Mouse (Mus musculus): Measurements from ENCODE around the gene Nmnat3.

Gene Nmnat3

GRCm38 (mm10) chr9:98420666-98421065, 133.4 kb downstream of the Nmnat3 start:
- in situ Hi-C loops (cut with MboI): no loop called here

- in situ Hi-C loops (cut with MboI): no loop called here
Measured at GRCm38 (mm10) chr9:98421903-98422302, 134.7 kb downstream of the Nmnat3 start.

- in situ Hi-C loops (cut with MboI): no loop called here
Measured at GRCm38 (mm10) chr9:98422656-98423055, 135.4 kb downstream of the Nmnat3 start, which contains the start of gene Rbp1. Gene Rbp1 (plus strand): TSS chr9:98422961.

GRCm38 (mm10) chr9:98423691-98424090, 136.5 kb downstream of the Nmnat3 start:
- in situ Hi-C loops (cut with MboI): no loop called here

GRCm38 (mm10) chr9:98424291-98424690, 137.1 kb downstream of the Nmnat3 start:
- in situ Hi-C loops (cut with MboI): no loop called here

GRCm38 (mm10) chr9:98424725-98425210, 137.5 kb downstream of the Nmnat3 start:
- in situ Hi-C loops (cut with MboI): no loop called here

- in situ Hi-C loops (cut with MboI): no loop called here
Measured at GRCm38 (mm10) chr9:98425351-98425880, 138.2 kb downstream of the Nmnat3 start.

GRCm38 (mm10) chr9:98427906-98428517, 140.8 kb downstream of the Nmnat3 start:
- in situ Hi-C loops (cut with MboI): no loop called here

GRCm38 (mm10) chr9:98428783-98429182, 141.5 kb downstream of the Nmnat3 start:
- in situ Hi-C loops (cut with MboI): no loop called here

- in situ Hi-C loops (cut with MboI): no loop called here
Measured at GRCm38 (mm10) chr9:98429806-98430205, 142.6 kb downstream of the Nmnat3 start.

GRCm38 (mm10) chr9:98430528-98430927, 143.3 kb downstream of the Nmnat3 start:
- in situ Hi-C loops (cut with MboI): no loop called here

GRCm38 (mm10) chr9:98433021-98433420, 145.8 kb downstream of the Nmnat3 start:
- in situ Hi-C loops (cut with MboI): no loop called here

- in situ Hi-C loops (cut with MboI): no loop called here
Measured at GRCm38 (mm10) chr9:98433956-98434588, 146.8 kb downstream of the Nmnat3 start.

- in situ Hi-C loops (cut with MboI): no loop called here
Measured at GRCm38 (mm10) chr9:98437819-98438218, 150.6 kb downstream of the Nmnat3 start.

- in situ Hi-C loops (cut with MboI): no loop called here
Measured at GRCm38 (mm10) chr9:98439091-98439490, 151.9 kb downstream of the Nmnat3 start.

GRCm38 (mm10) chr9:98442638-98443037, 155.4 kb downstream of the Nmnat3 start:
- in situ Hi-C loops (cut with MboI): no loop called here

- in situ Hi-C loops (cut with MboI): no loop called here
Measured at GRCm38 (mm10) chr9:98445359-98446149, 158.3 kb downstream of the Nmnat3 start.

GRCm38 (mm10) chr9:98450976-98451375, 163.7 kb downstream of the Nmnat3 start:
- in situ Hi-C loops (cut with MboI): no loop called here

GRCm38 (mm10) chr9:98466709-98467108, 179.5 kb downstream of the Nmnat3 start:
- in situ Hi-C loops (cut with MboI): no loop called here
